Mouse (Mus musculus) thymus, adult 2 months (tissue): ENCODE results near the gene Hist1h3a.

Experiments used
- CTCF ChIP-seq: fragments of 200-500 bp; IDR thresholded peaks from 2 replicates; pipeline ENCODE4 v1.5.1; 2012; ENCODE audit warnings: mild to moderate bottlenecking, control low read depth, low read length, moderate library complexity, borderline replicate concordance; ENCODE audit not compliant: control insufficient read depth, poor library complexity, insufficient read depth; ENCODE audit errors: extremely low read depth
- POLR2A ChIP-seq: fragments of 200-500 bp; IDR thresholded peaks from 2 replicates; pipeline ENCODE4 v1.6.1; 2012; ENCODE audit warnings: mild to moderate bottlenecking, low read length, control low read depth, moderate library complexity; ENCODE audit not compliant: control insufficient read depth, poor library complexity, insufficient read depth; ENCODE audit errors: extremely low read depth

DNA sequence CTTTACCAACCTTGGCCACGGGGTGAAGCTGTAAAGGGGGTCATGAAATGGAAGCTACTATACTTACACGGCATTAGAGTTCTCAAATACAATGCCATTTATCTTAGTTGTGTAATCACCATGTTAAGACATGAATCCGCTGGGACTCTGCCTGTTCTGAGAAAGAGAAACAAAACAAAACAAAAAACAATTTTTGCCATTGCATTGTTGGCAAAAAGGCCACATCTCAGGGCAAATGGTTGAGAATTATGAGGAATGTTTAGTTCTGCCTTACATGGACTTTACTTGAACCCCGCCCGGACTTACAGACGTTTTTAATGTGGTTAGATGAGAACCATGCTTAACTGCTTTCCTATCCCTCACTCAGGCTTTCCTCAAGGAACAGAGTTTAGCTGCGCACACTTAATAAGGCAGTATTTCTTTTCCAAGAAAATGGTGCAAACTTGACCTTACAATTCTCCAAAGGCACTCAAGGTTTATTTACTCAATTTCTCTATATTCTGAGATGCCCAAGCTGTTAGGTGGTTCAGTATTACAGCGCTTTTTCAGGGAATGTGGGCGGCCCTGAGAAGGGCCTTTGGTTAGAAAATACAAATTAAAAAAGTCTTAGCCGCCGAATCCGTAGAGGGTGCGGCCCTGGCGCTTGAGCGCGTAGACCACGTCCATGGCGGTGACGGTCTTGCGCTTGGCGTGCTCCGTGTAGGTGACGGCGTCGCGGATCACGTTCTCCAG, 1.8 kb downstream of the Hist1h3a start:
- TF ChIP-seq POLR2A (no peak), CTCF (no peak)
